Mouse (Mus musculus) limb, embryonic 13.5 days (tissue): ENCODE measurements around the gene Hhat. TPM values are rescaled to one million over a fixed set of nuclear protein-coding genes. Genes with fewer than 3 reads are reported as not detected.
A peak's percentile ranks its signal among the peaks of the same experiment; 100 is the strongest.

Experiments
- ATAC-seq: fragments of 200-750 bp; cut with Nextera tagmentation; 2 replicates; pipeline ENCODE4 v1.8.0; 2017; ENCODE audit warnings: low read depth, moderate number of reproducible peaks, moderate TSS enrichment; ENCODE audit not compliant: low FRiP score
- H3K27ac ChIP-seq: fragments of 300-500 bp; sonication (generic); 2 replicates; pipeline ENCODE4 v1.5.1; 2015; ENCODE audit warnings: inconsistent platforms, mild to moderate bottlenecking, moderate library complexity
- H3K27me3 ChIP-seq: fragments of 300-500 bp; sonication (generic); 2 replicates; pipeline ENCODE4 v1.6.1; 2015; ENCODE audit warnings: mild to moderate bottlenecking, inconsistent platforms
- H3K36me3 ChIP-seq: fragments of 300-500 bp; sonication (generic); 2 replicates; pipeline ENCODE4 v1.6.1; 2015; ENCODE audit warnings: inconsistent platforms, mild to moderate bottlenecking, moderate library complexity
- H3K4me1 ChIP-seq: fragments of 300-500 bp; sonication (generic); 2 replicates; pipeline ENCODE4 v1.6.1; 2015; ENCODE audit warnings: inconsistent platforms
- H3K4me2 ChIP-seq: fragments of 300-500 bp; sonication (generic); replicated peaks from 2 replicates; pipeline ENCODE4 v1.6.1; 2015; ENCODE audit warnings: inconsistent platforms, mild to moderate bottlenecking, moderate library complexity
- H3K4me3 ChIP-seq: fragments of 300-500 bp; sonication (generic); 2 replicates; pipeline ENCODE4 v1.5.1; 2015; ENCODE audit warnings: moderate library complexity, mild to moderate bottlenecking, inconsistent platforms
- H3K9ac ChIP-seq: fragments of 300-500 bp; sonication (generic); 2 replicates; pipeline ENCODE4 v1.6.1; 2015; ENCODE audit warnings: mild to moderate bottlenecking, inconsistent platforms
- H3K9me3 ChIP-seq: fragments of 300-500 bp; sonication (generic); 2 replicates; pipeline ENCODE4 v1.6.1; 2016; ENCODE audit warnings: inconsistent platforms
- WGBS: fragments of 180-500 bp; shearing (Covaris S2); methylation state at CpG from one replicate; pipeline ENCODE4 v1.1.7; 2015; 5-methylcytosine and 5-hydroxymethylcytosine counted together
- polyA plus RNA-seq: library from polyadenylated mRNA; unstranded; fragments of >200 nt; fragmentation: Nextera tagmentation; extraction: Ambion mirVana; gene quantifications from 2 replicates; pipeline ENCODE4 v1.2.1, GENCODE M21; 2015

The Hhat gene
- polyA plus RNA-seq, 1 experiment from 2014 or later: 10.6 TPM

GRCm38 (mm10) chr1:192778869-192779514, 8.0 kb upstream of the Hhat start:
- Histone ChIP-seq H3K9ac (no peak overlapping the region), H3K36me3 (no peaks in the 10 kb centered on the region), H3K27me3 (no peaks in the 10 kb centered on the region), H3K4me3 (no peak overlapping the region), H3K4me1 (peaks cover 15% of the 10 kb centered on the region), H3K4me2 (no peak overlapping the region), H3K27ac (peak overlapping the region; percentile 69), H3K9me3 (no peaks in the 10 kb centered on the region)
- ATAC-seq: no peak
- WGBS: 42% methylated on average over 6 of the region's 6 CpGs

DNA sequence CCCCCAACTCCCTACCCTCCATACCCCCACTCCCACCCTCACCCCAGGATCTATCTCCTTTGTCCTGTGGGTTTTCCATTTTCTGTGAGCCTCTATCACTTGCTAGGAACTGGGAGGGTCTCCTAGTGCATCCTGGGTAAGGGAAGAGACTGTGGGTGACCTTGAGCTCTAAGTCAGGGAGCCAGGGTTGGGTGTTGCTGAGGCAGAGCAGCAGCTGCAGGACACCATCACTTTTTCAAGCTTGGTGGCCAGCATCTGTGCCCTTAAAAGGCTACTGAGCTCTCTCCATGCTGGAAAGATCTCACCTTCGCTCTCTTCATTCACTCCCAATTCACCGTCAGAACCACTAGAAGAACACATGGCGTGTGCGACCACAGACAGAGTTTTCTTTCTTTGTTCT, 7.2 kb upstream of the Hhat start:
- ATAC-seq: no peak
- Histone ChIP-seq H3K4me3 (no peak overlapping the region), H3K36me3 (no peaks in the 10 kb centered on the region), H3K9ac (no peak overlapping the region), H3K27ac (peak overlapping the region; percentile 69; the same call in 1 of the 2 replicates), H3K27me3 (no peaks in the 10 kb centered on the region), H3K9me3 (no peaks in the 10 kb centered on the region), H3K4me1 (peaks cover 11% of the 10 kb centered on the region), H3K4me2 (no peak overlapping the region)
- WGBS: 88% methylated on average over 4 of the region's 4 CpGs

DNA sequence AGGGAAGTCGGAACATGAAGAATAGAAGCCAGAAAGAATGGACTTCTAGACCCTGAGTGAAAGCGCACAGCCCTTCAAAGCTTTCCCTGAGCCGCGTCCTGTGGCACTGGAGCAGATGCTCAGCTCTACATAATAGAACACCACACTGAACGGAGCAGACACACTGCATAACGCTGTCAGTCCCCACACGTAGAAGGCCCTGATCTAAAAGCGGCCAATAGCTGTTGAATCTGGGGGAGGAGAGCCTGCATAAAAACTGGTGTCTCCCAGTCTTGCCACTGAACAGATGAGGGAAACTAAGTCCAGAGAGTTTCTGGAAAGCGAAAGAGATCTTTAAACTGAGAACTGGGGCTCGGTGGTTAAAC, 911 bp downstream of the Hhat start:
- ATAC-seq: peak; percentile 80
- Histone ChIP-seq H3K27me3 (no peaks in the 10 kb centered on the region), H3K9me3 (no peaks in the 10 kb centered on the region), H3K27ac (peak overlapping the region; percentile 96), H3K4me1 (peaks cover 22% of the 10 kb centered on the region), H3K9ac (peak overlapping the region; percentile 97), H3K36me3 (no peaks in the 10 kb centered on the region), H3K4me3 (peak overlapping the region; percentile 64), H3K4me2 (peak overlapping the region; percentile 93)
- WGBS: 21% methylated on average over 10 of the region's 10 CpGs

DNA sequence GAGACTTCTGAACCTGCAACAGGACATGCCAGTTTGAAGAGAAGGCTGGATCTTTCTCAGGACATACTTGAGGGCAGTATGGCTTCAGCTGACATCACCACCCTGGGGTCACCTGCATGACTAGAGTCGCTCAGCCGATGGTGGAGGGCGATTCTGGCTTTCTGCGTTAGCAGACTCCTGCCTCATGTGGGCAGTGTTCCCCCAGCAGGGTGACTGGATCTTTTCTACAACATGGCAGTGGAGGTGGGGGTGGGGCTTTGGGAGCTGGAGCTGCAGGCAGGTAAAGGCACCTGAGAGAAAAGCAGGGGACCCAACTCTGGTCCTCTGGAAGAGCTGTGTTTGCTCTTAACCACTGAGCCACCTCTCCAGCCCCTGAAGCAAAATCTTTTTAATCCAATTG, 5.5 kb downstream of the Hhat start:
- Histone ChIP-seq H3K4me3 (no peak overlapping the region), H3K36me3 (no peaks in the 10 kb centered on the region), H3K27me3 (no peaks in the 10 kb centered on the region), H3K9ac (no peak overlapping the region), H3K27ac (no peak overlapping the region), H3K4me1 (peaks cover 12% of the 10 kb centered on the region), H3K9me3 (no peaks in the 10 kb centered on the region), H3K4me2 (no peak overlapping the region)
- WGBS: 44% methylated on average over 4 of the region's 4 CpGs
- no peak for ATAC-seq

- no peak overlapping the region for H3K9ac ChIP-seq
- H3K27ac ChIP-seq: no peak overlapping the region
- 74% methylated on average over 2 of the region's 2 CpGs for WGBS
- peaks cover 6% of the 10 kb centered on the region; the same call in 1 of the 2 replicates for H3K4me1 ChIP-seq
- no peak for ATAC-seq
- H3K9me3 ChIP-seq: no peaks in the 10 kb centered on the region
- no peaks in the 10 kb centered on the region for H3K36me3 ChIP-seq
- no peaks in the 10 kb centered on the region for H3K27me3 ChIP-seq
- no peak overlapping the region for H3K4me2 ChIP-seq
- no peak overlapping the region for H3K4me3 ChIP-seq
These were observed 6.5 kb downstream of the Hhat start for GRCm38 (mm10) chr1:192764547-192764946.

GRCm38 (mm10) chr1:192762946-192763933, 7.8 kb downstream of the Hhat start:
- no peak overlapping the region for H3K4me2 ChIP-seq
- H3K4me1 ChIP-seq: 0 out of 2 replicates have a peak, but pooled peaks cover 5% of the 10 kb centered on the region
- no peak overlapping the region for H3K27ac ChIP-seq
- H3K36me3 ChIP-seq: no peaks in the 10 kb centered on the region
- H3K9ac ChIP-seq: no peak overlapping the region
- WGBS: 78% methylated on average over 7 of the region's 7 CpGs
- H3K9me3 ChIP-seq: no peaks in the 10 kb centered on the region
- no peaks in the 10 kb centered on the region for H3K27me3 ChIP-seq
- ATAC-seq: no peak
- no peak overlapping the region for H3K4me3 ChIP-seq

GRCm38 (mm10) chr1:192756674-192757073, 14.3 kb downstream of the Hhat start:
- Histone ChIP-seq H3K4me1 (peaks cover 17% of the 10 kb centered on the region), H3K36me3 (no peaks in the 10 kb centered on the region), H3K9ac (no peak overlapping the region), H3K27ac (0 out of 2 replicates have a peak overlapping the region, but pooled peaks have one; percentile 6), H3K9me3 (no peaks in the 10 kb centered on the region), H3K4me2 (no peak overlapping the region), H3K27me3 (no peaks in the 10 kb centered on the region), H3K4me3 (no peak overlapping the region)
- no peak for ATAC-seq
- 85% methylated on average over 7 of the region's 7 CpGs for WGBS

DNA sequence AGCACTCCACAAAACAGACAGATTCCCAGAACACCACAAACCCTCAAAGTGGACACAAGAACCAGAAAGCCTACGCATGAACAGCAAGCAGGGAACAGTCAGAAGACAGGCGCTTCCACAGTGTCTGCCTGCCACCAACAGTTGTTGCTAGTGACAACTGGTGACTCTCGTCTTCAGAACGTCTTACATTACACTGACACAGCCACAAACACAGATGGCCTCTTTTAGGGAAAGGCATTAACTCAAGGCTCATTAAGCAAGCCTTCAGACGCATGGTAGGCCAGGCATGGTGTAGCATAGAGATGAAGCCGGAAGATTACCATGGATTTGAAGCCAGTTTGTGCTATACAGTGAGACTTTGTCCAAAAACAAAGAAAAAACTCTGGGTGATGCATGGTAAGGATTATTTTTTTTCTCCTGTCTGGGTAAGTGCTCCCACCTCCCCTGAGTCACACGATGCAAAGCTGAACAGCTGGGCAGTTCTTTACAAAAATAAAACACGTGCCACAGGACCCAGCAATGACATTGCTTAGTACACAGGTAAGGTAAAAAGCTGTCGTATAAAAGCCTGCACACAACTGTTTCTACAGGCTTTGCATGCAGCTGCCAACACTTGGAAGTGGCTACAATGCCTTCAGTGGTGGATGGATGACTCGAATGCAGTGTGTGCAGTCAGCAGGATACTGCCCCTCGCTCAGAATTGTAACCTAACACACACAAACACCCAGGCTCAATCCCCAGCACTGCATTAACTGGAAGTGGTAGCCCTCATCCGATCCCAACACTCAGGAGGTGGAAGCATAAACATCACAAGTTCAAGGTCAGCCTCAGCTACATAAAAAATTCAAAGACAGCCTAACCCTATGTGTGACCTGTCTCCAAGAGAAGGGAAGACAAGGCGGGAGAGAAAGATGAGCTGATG, 15.1 kb downstream of the Hhat start:
- H3K9ac ChIP-seq: no peak overlapping the region
- no peak overlapping the region for H3K4me2 ChIP-seq
- H3K9me3 ChIP-seq: no peaks in the 10 kb centered on the region
- H3K27ac ChIP-seq: 0 out of 2 replicates have a peak overlapping the region, but pooled peaks have one; percentile 6
- no peaks in the 10 kb centered on the region for H3K27me3 ChIP-seq
- no peaks in the 10 kb centered on the region for H3K36me3 ChIP-seq
- H3K4me3 ChIP-seq: no peak overlapping the region
- H3K4me1 ChIP-seq: peaks cover 17% of the 10 kb centered on the region
- no peak for ATAC-seq
- 61% methylated on average over 13 of the region's 13 CpGs for WGBS

GRCm38 (mm10) chr1:192755246-192755645, 15.8 kb downstream of the Hhat start:
- H3K4me1 ChIP-seq: peaks cover 17% of the 10 kb centered on the region
- no peak overlapping the region for H3K27ac ChIP-seq
- H3K27me3 ChIP-seq: no peaks in the 10 kb centered on the region
- 86% methylated on average over 13 of the region's 13 CpGs for WGBS
- no peak overlapping the region for H3K9ac ChIP-seq
- no peaks in the 10 kb centered on the region for H3K36me3 ChIP-seq
- no peaks in the 10 kb centered on the region for H3K9me3 ChIP-seq
- no peak overlapping the region for H3K4me3 ChIP-seq
- ATAC-seq: no peak
- H3K4me2 ChIP-seq: no peak overlapping the region

DNA sequence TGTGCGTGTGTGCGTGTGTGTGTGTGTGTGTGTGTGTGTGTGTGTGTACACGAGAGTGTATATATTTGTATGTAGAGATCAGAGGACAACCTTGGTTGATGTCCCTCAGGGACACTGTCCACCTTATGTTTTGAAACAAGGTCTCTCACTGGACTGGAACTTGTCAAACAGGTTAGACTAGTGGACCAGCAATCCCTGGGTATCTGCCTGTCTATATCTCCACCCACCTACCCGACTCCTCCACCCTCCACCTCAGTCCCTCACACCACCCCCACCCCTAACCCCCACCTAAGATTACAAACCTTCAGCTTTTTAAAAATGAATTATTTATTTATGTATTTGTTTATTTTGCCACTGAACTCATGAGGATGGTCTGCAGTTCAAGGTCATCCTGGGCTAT, 16.8 kb downstream of the Hhat start:
- Histone ChIP-seq H3K36me3 (no peaks in the 10 kb centered on the region), H3K27ac (no peak overlapping the region), H3K9me3 (no peaks in the 10 kb centered on the region), H3K9ac (no peak overlapping the region), H3K4me3 (no peak overlapping the region), H3K4me2 (no peak overlapping the region), H3K4me1 (peaks cover 21% of the 10 kb centered on the region), H3K27me3 (no peaks in the 10 kb centered on the region)
- no peak for ATAC-seq
- WGBS: 79% methylated on average over 4 of the region's 4 CpGs

DNA sequence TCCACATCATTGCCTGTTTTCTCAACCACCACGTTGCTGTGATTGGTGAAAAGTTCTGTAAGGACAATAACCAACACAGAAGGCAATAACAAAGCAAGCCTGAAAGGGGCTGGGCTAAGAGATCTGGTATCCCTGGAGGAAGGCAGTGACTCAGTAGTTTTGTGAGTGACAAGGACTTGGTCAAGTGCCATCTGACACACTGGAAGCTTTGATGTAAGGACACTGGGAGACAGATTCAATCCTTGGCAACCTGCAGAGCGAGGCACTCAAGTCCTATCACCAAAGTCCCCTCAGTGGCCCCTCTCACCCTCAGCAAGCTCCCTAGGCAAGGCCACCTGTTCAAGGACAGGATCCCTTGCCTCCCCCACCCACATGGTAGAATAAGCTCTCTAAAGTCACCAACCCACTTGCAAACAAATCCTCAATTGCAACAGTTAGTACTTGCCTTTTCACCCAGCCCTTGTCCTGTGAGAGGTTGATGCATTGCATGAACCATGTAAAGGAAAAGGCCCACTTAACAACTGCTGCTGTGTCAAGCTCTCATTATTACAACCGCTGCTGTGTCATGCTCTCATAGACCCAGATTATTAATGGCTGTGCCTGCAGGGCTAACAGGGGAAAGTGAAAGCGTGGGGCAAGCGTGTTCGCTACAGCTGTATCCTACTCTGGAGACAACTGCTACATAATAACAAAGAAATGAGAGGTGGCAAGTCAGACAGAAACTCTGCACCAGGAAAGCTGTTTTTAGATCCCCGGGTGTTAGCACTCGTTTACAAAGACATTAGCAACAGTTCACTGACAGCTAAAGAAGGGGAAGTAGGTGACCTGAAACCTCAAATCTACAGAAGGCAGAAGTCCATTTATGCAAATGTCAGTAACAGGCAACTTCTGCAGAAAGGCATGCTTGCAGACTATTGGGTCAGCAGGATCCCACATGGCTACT, 18.1 kb downstream of the Hhat start:
- WGBS: 30% methylated on average over 8 of the region's 8 CpGs
- Histone ChIP-seq H3K4me3 (no peak overlapping the region), H3K9ac (no peak overlapping the region), H3K4me2 (peak overlapping the region; percentile 43), H3K27ac (peak overlapping the region; percentile 39; the same call in 1 of the 2 replicates), H3K4me1 (peaks cover 21% of the 10 kb centered on the region), H3K27me3 (no peaks in the 10 kb centered on the region), H3K36me3 (no peaks in the 10 kb centered on the region), H3K9me3 (no peaks in the 10 kb centered on the region)
- peak; percentile 60; the same call in 1 of the 2 replicates for ATAC-seq
